Mouse (Mus musculus) liver, embryonic 13.5 days (tissue): ENCODE measurements around the gene Angptl8. TPM values are rescaled to one million over a fixed set of nuclear protein-coding genes. Genes with fewer than 3 reads are reported as not detected.
"Not testable (repeated sequence)": the region's sequence is repeated elsewhere in the genome, so short reads cannot be mapped to it uniquely, and the experiment has no call there.

Source experiments
- ATAC-seq: fragments of 200-750 bp; cut with Nextera tagmentation; 2 replicates; pipeline ENCODE4 v1.8.0; 2017; ENCODE audit warnings: low read depth, mild to moderate bottlenecking, moderate number of reproducible peaks, moderate library complexity
- DNase-seq: peaks from one replicate; pipeline ENCODE4 v3.0.0; 2022
- H3K27ac ChIP-seq: fragments of 300-500 bp; sonication (generic); 2 replicates; pipeline ENCODE4 v1.5.1; 2015; ENCODE audit warnings: moderate library complexity, mild to moderate bottlenecking, inconsistent platforms
- H3K27me3 ChIP-seq: fragments of 300-500 bp; sonication (generic); 2 replicates; pipeline ENCODE4 v1.6.1; 2015; ENCODE audit warnings: mild to moderate bottlenecking, inconsistent platforms
- H3K36me3 ChIP-seq: fragments of 300-500 bp; sonication (generic); 2 replicates; pipeline ENCODE4 v1.6.1; 2015; ENCODE audit warnings: mild to moderate bottlenecking, inconsistent platforms
- H3K4me1 ChIP-seq: fragments of 300-500 bp; sonication (generic); replicated peaks from 2 replicates; pipeline ENCODE4 v1.6.1; 2015; ENCODE audit warnings: inconsistent platforms
- H3K4me2 ChIP-seq: fragments of 300-500 bp; sonication (generic); 2 replicates; pipeline ENCODE4 v1.6.1; 2015; ENCODE audit warnings: inconsistent platforms, mild to moderate bottlenecking, moderate library complexity
- H3K4me3 ChIP-seq: fragments of 300-500 bp; sonication (generic); replicated peaks from 2 replicates; pipeline ENCODE4 v1.5.1; 2015; ENCODE audit warnings: mild to moderate bottlenecking, inconsistent platforms
- H3K9ac ChIP-seq: fragments of 300-500 bp; sonication (generic); 2 replicates; pipeline ENCODE4 v1.6.1; 2015; ENCODE audit warnings: mild to moderate bottlenecking, inconsistent platforms
- H3K9me3 ChIP-seq: fragments of 300-500 bp; sonication (generic); replicated peaks from 2 replicates; pipeline ENCODE4 v1.6.1; 2016; ENCODE audit warnings: inconsistent platforms
- WGBS: fragments of 180-500 bp; shearing (Covaris S2); methylation state at CpG from one replicate; pipeline ENCODE4 v1.1.7; 2015; ENCODE audit not compliant: insufficient replicate concordance; 5-methylcytosine and 5-hydroxymethylcytosine counted together
- polyA plus RNA-seq: library from polyadenylated mRNA; unstranded; fragments of >200 nt; fragmentation: Nextera tagmentation; extraction: Ambion mirVana; gene quantifications from 2 replicates; pipeline ENCODE4 v1.2.1, GENCODE M21; 2015

Gene Angptl8
- polyA plus RNA-seq, 1 experiment from 2014 or later, result 15.5 TPM

DNA sequence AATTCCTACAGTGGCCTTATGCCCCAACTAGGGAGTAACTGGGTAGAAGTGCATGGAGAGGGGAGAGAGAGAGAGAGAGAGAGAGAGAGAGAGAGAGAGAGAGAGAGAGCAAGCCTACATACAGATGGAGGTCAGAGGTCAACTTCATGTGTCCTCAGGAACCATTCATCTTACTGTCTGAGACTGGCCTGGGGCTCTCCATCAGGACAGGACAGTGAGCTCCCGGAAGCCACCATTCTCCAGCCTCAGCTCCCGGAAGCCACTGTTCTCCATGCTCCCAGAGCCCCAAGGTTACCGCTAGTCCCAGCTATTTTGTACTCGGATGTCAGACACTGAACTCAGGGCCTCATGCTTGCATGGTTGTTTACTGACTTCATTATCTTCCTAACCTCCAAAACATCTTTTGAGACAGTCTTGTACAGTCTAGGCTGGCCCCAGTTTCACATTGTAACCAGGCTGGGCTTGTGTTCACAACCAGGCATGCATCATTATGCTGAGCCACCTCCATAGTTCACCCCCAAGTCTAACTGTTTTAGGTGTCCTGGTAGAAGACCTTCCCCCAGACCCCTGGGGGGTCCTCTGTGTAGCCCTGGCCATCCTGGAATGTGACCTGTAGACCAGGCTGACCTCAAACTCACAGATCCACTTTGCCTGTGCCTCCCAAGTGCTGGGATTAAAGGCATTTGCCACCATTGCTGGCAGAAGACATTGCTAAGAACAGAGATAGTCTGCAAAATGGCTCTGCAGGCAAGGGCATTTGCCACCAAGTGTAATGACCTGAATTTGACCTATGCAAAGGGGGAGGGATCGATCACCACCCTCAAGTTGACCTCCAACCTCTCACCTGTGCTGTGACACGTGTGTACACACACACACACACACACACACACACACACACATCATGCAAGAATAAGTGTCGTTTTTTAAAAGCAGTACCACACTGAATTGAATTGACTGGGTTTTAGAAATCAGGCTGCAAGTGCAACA, 14.7 kb downstream of the Angptl8 start:
- Histone ChIP-seq H3K4me1 (peaks cover 55% of the 10 kb centered on the region), H3K4me2 (no peak overlapping the region)
- DNase-seq, result no peak

DNA sequence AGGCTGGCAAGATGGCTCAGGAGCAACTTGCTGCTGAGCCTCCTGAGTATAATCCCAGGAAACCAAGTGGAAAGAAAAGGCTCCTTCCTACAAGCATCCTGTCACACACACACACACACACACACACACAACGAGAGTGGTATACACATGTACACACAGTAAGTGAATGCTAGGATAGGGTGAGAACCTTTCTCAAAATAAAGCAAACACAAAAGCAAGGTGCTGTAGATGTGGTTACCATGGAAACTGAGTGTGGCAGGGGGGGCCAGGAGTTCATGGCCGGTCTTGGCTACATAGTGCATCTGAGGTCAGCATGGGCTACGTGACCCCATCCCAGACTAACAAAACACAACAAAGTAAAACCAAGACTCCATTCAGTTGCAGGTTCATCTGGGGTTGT, 15.8 kb downstream of the Angptl8 start:
- no peak for ATAC-seq
- no peak overlapping the region for H3K4me2 ChIP-seq
- H3K9ac ChIP-seq, result no peak overlapping the region
- no peaks in the 10 kb centered on the region for H3K9me3 ChIP-seq
- no peaks in the 10 kb centered on the region for H3K36me3 ChIP-seq
- H3K27me3 ChIP-seq, result no peaks in the 10 kb centered on the region
- DNase-seq, result no peak
- no peak overlapping the region for H3K27ac ChIP-seq
- H3K4me1 ChIP-seq, result peaks cover 44% of the 10 kb centered on the region
- 74% methylated on average over 3 of the region's 3 CpGs for WGBS
- no peak overlapping the region for H3K4me3 ChIP-seq

More for the DNA sequence above, 14.7 kb downstream of the Angptl8 start:
- H3K27ac ChIP-seq, result no peak overlapping the region; the same call in 1 of the 2 replicates
- H3K36me3 ChIP-seq, result no peaks in the 10 kb centered on the region
- H3K4me3 ChIP-seq, result no peak overlapping the region
- 52% methylated on average over 7 of the region's 7 CpGs for WGBS
- H3K27me3 ChIP-seq, result no peaks in the 10 kb centered on the region
- ATAC-seq, result no peak
- no peak overlapping the region for H3K9ac ChIP-seq
- no peaks in the 10 kb centered on the region for H3K9me3 ChIP-seq

DNA sequence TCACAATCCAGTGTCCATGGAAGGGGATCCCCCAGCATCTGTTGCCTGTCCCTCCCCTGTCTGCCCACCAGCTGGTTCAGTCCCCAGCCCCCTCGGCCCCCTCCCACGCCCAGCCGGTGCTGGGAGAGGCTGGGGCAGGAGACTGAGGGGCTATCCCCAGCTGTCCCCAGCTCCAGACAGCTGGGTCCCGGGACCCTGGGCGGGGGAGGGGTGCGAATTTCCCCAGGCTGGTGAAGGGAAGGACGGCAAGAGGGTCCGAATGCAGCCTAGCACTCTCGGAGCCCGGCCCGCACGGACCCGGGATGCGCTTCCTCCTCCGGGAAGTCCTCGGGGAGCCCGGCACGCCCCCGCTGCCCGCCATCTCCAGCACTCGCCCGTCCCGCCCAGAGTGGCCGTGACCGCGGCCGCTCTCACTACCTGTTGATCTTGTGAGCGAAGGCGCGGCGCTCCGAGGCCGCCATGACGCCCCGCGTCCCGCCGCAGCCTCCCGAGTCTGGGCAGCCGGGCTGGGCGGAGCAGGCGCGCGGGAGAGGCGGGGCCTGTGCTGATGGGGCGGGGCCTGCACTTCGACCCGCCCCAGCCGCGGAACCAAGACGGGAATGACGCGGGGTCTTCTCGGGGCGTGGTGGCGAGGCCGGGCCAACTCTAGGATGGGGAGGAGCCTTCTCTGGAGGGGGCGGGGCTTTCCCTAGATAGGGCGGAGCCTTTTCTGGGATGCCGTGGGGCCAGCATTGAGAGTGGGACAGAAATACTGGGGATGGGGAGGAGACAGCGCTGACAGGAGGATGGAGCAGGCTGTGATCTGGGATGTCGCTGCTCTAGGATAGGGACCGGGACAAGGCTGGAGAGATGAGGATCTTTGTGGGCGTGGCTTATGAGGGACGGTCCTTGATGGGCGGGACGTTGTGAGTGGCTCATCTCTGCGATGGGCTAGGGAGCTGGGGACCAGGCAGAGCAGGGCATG, 17.1 kb downstream of the Angptl8 start, which contains the start of gene Dock6:
Dock6 (minus strand) TSS at position 508 of the 964 bp plus-strand sequence.
- DNase-seq, result peak; percentile 81
- WGBS, result under 1% methylated on average over 68 of the region's 68 CpGs

DNA sequence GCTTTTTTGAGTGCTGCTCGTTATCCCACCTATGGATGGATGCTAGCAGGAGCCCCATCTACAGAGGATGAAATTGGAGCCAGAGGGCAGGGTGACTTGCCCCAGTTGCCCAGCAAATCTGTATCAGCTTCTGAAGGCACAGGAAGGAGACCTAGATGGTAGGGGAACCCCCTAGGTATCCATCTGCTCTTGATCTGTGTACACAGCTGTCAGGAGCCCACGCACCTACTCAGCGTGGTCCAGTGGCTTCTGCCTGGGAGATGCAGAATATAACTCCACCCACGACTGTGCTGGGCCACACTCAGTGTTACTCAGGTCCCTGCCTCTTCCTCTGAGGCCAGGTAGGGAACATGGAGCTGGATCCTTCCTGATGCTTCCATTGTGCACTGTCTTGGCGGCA, 18.7 kb downstream of the Angptl8 start:
- no peak overlapping the region for H3K27ac ChIP-seq
- no peaks in the 10 kb centered on the region for H3K27me3 ChIP-seq
- no peak overlapping the region for H3K9ac ChIP-seq
- no peak overlapping the region for H3K4me2 ChIP-seq
- peaks cover 33% of the 10 kb centered on the region for H3K4me1 ChIP-seq
- no peaks in the 10 kb centered on the region for H3K36me3 ChIP-seq
- 61% methylated on average over 5 of the region's 5 CpGs for WGBS
- DNase-seq (no peak), ATAC-seq (no peak)
- no peaks in the 10 kb centered on the region for H3K9me3 ChIP-seq
- H3K4me3 ChIP-seq, result no peak overlapping the region

More for the DNA sequence above, 17.1 kb downstream of the Angptl8 start, which contains the start of gene Dock6:
- H3K9ac ChIP-seq, result peak within 1 kb of the TSS; percentile 79
- no peak within 1 kb of the TSS for H3K27ac ChIP-seq
- H3K36me3 ChIP-seq, result no peaks in the 10 kb centered on the region
- peak within 1 kb of the TSS; percentile 86 for H3K4me2 ChIP-seq
- peaks cover 41% of the 10 kb centered on the region for H3K4me1 ChIP-seq
- H3K4me3 ChIP-seq, result peak within 1 kb of the TSS; percentile 70
- no peaks in the 10 kb centered on the region for H3K27me3 ChIP-seq
- peak; percentile 80 for ATAC-seq
- no peaks in the 10 kb centered on the region for H3K9me3 ChIP-seq

DNA sequence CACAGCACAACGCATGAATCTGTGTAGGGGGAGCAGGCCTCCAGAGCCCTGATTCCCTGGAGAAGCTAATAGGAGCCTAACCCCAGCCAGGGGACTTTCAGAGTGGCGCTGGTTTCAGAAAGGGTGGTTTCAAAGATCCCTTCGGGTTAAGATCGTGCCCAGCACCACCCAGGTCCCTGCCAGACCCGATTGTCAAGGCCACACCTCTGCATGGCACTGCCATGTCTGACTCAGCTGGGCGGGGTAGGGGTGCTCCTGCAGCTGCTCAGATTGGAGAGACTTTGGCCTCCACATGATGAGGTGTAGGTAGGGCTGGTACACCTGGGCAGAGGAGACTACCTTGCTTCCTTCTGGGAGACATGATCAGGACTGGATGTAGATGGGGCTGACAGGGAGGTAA, 19.6 kb downstream of the Angptl8 start:
- no peaks in the 10 kb centered on the region for H3K9me3 ChIP-seq
- no peak overlapping the region for H3K27ac ChIP-seq
- 62% methylated on average over 6 of the region's 6 CpGs for WGBS
- no peaks in the 10 kb centered on the region for H3K36me3 ChIP-seq
- no peak for DNase-seq
- no peak overlapping the region for H3K4me3 ChIP-seq
- ATAC-seq, result no peak
- peaks cover 29% of the 10 kb centered on the region for H3K4me1 ChIP-seq
- H3K9ac ChIP-seq, result no peak overlapping the region
- no peaks in the 10 kb centered on the region for H3K27me3 ChIP-seq
- H3K4me2 ChIP-seq, result no peak overlapping the region

DNA sequence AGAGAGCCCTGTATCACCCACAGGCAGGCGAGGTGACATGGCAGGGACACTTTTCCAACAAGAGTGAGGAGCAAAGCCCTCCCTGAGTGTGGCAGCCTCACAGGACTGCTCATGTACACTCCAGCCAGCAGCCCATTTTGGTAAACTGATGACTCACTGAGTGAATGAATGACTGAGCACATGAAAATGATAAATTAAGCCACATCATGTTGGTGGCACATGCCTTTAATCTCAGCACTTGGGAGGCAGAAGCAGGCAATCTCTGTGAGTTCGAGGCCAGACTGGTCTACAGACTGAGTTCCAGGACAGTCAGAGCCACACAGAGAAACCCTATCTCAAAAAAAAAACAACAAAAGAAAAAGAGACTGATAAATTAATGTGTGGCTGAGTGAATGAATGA, 22.2 kb downstream of the Angptl8 start:
- Histone ChIP-seq H3K4me2 (no peak overlapping the region), H3K9ac (no peak overlapping the region), H3K27me3 (no peaks in the 10 kb centered on the region), H3K4me1 (peaks cover 5% of the 10 kb centered on the region), H3K27ac (no peak overlapping the region), H3K9me3 (0 out of 2 replicates have a peak, but pooled peaks cover 5% of the 10 kb centered on the region), H3K4me3 (no peak overlapping the region), H3K36me3 (no peaks in the 10 kb centered on the region)
- DNase-seq (no peak), ATAC-seq (no peak)
- WGBS, result 59% methylated on average over 2 of the region's 2 CpGs

DNA sequence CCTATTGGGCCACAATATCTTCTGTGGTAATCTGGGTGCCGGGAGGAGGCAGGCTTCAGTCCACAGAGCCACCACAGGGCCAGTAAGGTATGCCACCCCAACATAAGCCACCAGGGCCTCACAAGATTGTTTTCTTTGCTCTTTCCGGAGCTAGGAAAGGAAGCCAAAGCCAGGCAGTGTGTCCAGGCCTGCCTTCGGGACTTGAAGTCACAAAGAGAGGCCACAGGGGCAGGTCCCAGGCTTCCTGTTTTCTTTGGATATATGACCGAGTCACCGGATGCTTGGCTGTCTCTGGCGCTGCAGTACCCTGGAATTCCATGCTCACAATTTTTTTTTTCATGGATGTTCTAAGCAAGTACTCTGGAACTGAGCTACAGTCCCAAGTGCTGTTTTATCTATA, 22.8 kb downstream of the Angptl8 start:
- DNase-seq, result no peak
- 40% methylated on average over 6 of the region's 6 CpGs for WGBS
- no peak overlapping the region for H3K9ac ChIP-seq
- ATAC-seq, result no peak
- no peak overlapping the region for H3K4me3 ChIP-seq
- no peaks in the 10 kb centered on the region; the same call in 1 of the 2 replicates for H3K4me1 ChIP-seq
- H3K27ac ChIP-seq, result no peak overlapping the region
- H3K9me3 ChIP-seq, result 0 out of 2 replicates have a peak, but pooled peaks cover 5% of the 10 kb centered on the region
- no peaks in the 10 kb centered on the region for H3K27me3 ChIP-seq
- H3K4me2 ChIP-seq, result no peak overlapping the region
- no peaks in the 10 kb centered on the region for H3K36me3 ChIP-seq

DNA sequence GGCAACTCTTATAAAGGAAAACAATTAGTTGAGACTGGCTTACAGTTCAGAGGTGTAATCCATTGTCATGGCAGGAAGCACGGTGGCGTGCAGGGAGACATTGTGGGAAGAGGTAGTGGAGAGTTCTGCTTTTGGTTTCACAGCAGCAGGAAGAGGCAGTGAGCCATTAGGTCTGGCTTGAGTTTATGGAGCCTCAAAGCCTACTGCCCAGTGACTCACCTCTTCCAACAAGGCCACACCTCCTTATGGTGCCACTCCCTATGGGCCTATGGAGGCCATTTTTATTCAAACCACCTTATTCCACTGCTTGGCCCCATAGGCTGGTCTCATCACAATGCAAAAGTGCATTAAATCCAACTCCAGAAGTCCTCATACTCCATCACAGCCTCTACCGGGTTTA, 24.3 kb downstream of the Angptl8 start:
- no peak for DNase-seq
- WGBS, result 50% methylated on average over 3 of the region's 3 CpGs
- Histone ChIP-seq H3K4me1 (no peaks in the 10 kb centered on the region), H3K9me3 (0 out of 2 replicates have a peak, but pooled peaks cover 5% of the 10 kb centered on the region), H3K9ac (no peak overlapping the region), H3K27ac (no peak overlapping the region), H3K4me3 (no peak overlapping the region), H3K4me2 (no peak overlapping the region), H3K27me3 (no peaks in the 10 kb centered on the region), H3K36me3 (no peaks in the 10 kb centered on the region)
- no peak for ATAC-seq

DNA sequence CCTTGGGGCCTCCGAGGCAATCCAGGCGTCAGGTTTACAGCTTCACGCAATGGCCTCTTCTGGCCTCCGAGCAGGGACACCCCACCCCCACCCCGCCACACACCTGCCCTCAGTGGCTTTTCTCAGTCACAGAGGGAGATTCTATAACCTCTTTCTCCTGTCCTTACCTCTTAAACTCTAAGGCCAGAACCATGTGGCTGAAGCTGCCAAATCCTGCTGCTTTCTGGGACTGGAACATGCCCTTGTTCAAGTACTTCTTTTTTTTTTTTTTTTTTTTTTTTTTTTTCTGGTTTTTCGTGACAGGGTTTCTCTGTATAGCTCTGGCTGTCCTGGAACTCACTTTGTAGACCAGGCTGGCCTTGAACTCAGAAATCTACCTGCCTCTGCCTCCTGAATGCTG, 25.0 kb downstream of the Angptl8 start:
- 70% methylated on average over 6 of the region's 6 CpGs for WGBS
- H3K4me3 ChIP-seq, H3K9me3 ChIP-seq, H3K4me1 ChIP-seq, H3K27me3 ChIP-seq, H3K36me3 ChIP-seq, DNase-seq, H3K9ac ChIP-seq, H3K27ac ChIP-seq, H3K4me2 ChIP-seq, ATAC-seq: not testable (repeated sequence)

DNA sequence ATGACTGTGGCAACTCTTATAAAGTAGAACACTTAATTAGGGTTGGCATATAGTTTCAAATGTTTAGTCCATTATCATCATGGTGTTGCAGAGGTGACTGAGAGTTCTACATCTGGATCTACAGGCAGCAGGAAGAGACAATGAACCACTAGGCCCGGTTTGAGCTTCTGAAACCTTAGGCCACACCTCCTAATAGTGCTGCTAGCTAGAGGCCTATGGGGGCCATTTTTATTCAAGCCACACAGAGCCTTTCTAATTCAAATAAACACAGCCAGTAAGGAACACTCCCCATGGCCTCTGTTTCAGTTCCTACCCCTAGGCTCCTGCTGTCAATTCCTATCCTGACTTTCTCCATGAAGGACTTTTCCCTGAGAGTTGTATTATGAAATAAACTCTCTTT, 26.9 kb downstream of the Angptl8 start:
- WGBS, result 72% methylated on average over 1 of the region's 1 CpGs
- no peak for DNase-seq
- Histone ChIP-seq H3K27ac (no peak overlapping the region), H3K9ac (no peak overlapping the region), H3K4me2 (no peak overlapping the region), H3K4me3 (no peak overlapping the region), H3K36me3 (no peaks in the 10 kb centered on the region), H3K4me1 (no peaks in the 10 kb centered on the region), H3K27me3 (no peaks in the 10 kb centered on the region), H3K9me3 (0 out of 2 replicates have a peak, but pooled peaks cover 5% of the 10 kb centered on the region)
- no peak for ATAC-seq
